Mouse (Mus musculus) forebrain, embryonic 12.5 days (tissue): ENCODE measurements around the gene Dus3l. TPM values are rescaled to one million over a fixed set of nuclear protein-coding genes. Genes with fewer than 3 reads are reported as not detected.

Experiments
- ATAC-seq: fragments of 200-750 bp; cut with Nextera tagmentation; 2 replicates; pipeline ENCODE4 v1.8.0; 2017; ENCODE audit warnings: moderate TSS enrichment; ENCODE audit not compliant: low FRiP score
- H3K27ac ChIP-seq: fragments of 300-500 bp; sonication (generic); 2 replicates; pipeline ENCODE4 v1.5.1; 2016; ENCODE audit warnings: mild to moderate bottlenecking
- H3K27me3 ChIP-seq: fragments of 300-500 bp; sonication (generic); 2 replicates; pipeline ENCODE4 v1.6.1; 2016; ENCODE audit warnings: mild to moderate bottlenecking
- H3K36me3 ChIP-seq: fragments of 300-500 bp; sonication (generic); replicated peaks from 2 replicates; pipeline ENCODE4 v1.6.1; 2016; ENCODE audit warnings: mild to moderate bottlenecking
- H3K4me1 ChIP-seq: fragments of 300-500 bp; sonication (generic); 2 replicates; pipeline ENCODE4 v1.6.1; 2016
- H3K4me2 ChIP-seq: fragments of 300-500 bp; sonication (generic); 2 replicates; pipeline ENCODE4 v1.6.1; 2016; ENCODE audit warnings: mild to moderate bottlenecking, moderate library complexity
- H3K4me3 ChIP-seq: fragments of 300-500 bp; sonication (generic); replicated peaks from 2 replicates; pipeline ENCODE4 v1.5.1; 2016; ENCODE audit warnings: mild to moderate bottlenecking
- H3K9ac ChIP-seq: fragments of 300-500 bp; sonication (generic); 2 replicates; pipeline ENCODE4 v1.6.1; 2016; ENCODE audit warnings: mild to moderate bottlenecking
- H3K9me3 ChIP-seq: fragments of 300-500 bp; sonication (generic); 2 replicates; pipeline ENCODE4 v1.6.1; 2016
- WGBS: fragments of 180-500 bp; shearing (Covaris S2); methylation state at CpG from one replicate; pipeline ENCODE4 v1.1.7; 2016; 5-methylcytosine and 5-hydroxymethylcytosine counted together
- polyA plus RNA-seq: library from polyadenylated mRNA; unstranded; fragments of >200 nt; fragmentation: Nextera tagmentation; extraction: Ambion mirVana; gene quantifications from 2 replicates; pipeline ENCODE4 v1.2.1, GENCODE M21; 2016

The Dus3l gene
- polyA plus RNA-seq, 1 experiment from 2014 or later, result 49.4 TPM

DNA sequence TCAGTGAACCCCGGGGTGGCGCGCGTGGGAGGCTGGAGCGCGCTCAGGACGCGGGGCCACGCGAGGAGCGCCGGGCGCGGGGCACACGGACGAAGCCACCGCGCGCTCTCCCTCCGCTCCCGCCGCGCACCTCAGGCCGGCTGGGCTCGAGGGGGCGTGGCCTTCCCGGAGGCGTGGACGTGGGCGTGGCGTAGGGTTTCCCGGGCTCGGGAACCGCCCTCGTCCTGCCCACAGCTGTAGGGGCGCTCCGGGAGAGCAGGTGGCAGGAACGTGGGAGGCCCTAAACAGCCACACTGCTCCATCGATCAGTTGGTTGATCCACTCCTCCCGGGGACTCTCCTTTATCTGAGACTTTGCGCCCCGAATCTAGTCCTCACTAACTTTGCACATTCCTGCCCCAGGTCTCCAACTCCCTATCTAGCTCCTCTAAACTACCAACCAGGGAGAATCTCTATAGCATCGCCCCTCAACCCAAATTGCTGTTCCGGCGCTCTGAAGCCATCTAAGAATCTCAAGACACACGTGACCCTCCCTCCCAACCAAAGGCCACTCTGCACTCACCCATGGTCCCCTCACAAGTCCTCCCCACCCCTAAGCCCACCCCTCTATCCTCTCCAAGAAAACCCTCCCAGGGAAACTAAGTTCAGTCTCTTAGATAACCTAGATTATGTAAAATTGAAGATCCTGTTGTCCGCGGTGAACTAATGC is 7.0 kb upstream of the Dus3l start, which contains the start of gene Nrtn:
TSS of gene Nrtn (minus strand) at position 115 of the 708 bp plus-strand sequence.
- peaks cover 89% of the 10 kb centered on the region for H3K27me3 ChIP-seq
- no peak within 1 kb of the TSS for H3K27ac ChIP-seq
- H3K9me3 ChIP-seq, result no peaks in the 10 kb centered on the region
- H3K36me3 ChIP-seq, result no peaks in the 10 kb centered on the region
- H3K4me2 ChIP-seq, result peak within 1 kb of the TSS; percentile 93
- peaks cover 29% of the 10 kb centered on the region for H3K4me1 ChIP-seq
- peak within 1 kb of the TSS; percentile 59 for H3K9ac ChIP-seq
- ATAC-seq, result peak; percentile 55
- H3K4me3 ChIP-seq, result peak within 1 kb of the TSS; percentile 45
- under 1% methylated on average over 45 of the region's 48 CpGs for WGBS

DNA sequence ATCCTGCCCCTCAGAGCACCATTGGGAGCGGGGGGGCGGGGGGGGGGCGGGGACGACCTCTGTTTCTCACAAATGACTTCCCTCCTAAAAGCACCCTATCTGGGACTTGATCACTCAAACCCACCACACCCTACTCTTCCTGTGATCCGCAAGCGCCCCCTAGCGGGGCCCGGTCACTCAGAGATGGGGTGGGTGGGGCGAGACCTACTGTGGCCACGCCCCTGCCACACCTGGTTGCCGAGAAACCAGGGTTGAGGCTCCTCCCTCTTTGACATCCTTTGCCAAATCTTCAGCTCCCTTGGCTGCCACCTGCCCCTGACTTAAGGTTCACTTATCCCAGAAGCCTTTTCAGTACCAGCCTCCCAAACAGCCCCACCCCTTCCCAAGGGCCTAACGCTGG is 6.4 kb upstream of the Dus3l start:
- Histone ChIP-seq H3K9me3 (no peaks in the 10 kb centered on the region), H3K27me3 (peaks cover 84% of the 10 kb centered on the region), H3K4me3 (no peak overlapping the region), H3K36me3 (no peaks in the 10 kb centered on the region), H3K27ac (no peak overlapping the region), H3K4me1 (peaks cover 34% of the 10 kb centered on the region), H3K9ac (no peak overlapping the region), H3K4me2 (peak overlapping the region; percentile 93)
- WGBS, result 6% methylated on average over 12 of the region's 12 CpGs
- ATAC-seq, result no peak

DNA sequence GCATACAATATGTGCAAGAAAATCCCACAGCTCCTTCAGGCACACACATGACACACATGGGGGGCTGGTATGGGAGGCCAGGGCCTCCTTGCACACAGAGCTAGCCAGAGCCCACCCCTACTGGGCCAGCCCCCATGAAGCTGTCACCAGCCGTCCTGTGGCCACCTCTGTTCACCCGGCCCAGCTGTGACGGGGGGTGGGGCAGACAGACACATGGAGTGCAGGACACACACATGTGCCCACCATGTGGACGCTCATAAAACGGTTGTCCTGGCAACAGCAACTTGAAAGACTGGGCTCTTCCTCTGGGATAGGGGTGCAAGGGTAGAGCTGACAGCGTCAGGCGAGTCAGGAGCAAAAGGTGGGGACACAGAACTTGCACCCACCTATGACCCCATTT is 5.3 kb upstream of the Dus3l start:
- Histone ChIP-seq H3K27ac (no peak overlapping the region), H3K27me3 (peaks cover 72% of the 10 kb centered on the region), H3K4me3 (no peak overlapping the region), H3K36me3 (no peaks in the 10 kb centered on the region), H3K9ac (no peak overlapping the region), H3K4me2 (no peak overlapping the region), H3K4me1 (peaks cover 32% of the 10 kb centered on the region), H3K9me3 (no peaks in the 10 kb centered on the region)
- no peak for ATAC-seq
- 59% methylated on average over 7 of the region's 7 CpGs for WGBS

DNA sequence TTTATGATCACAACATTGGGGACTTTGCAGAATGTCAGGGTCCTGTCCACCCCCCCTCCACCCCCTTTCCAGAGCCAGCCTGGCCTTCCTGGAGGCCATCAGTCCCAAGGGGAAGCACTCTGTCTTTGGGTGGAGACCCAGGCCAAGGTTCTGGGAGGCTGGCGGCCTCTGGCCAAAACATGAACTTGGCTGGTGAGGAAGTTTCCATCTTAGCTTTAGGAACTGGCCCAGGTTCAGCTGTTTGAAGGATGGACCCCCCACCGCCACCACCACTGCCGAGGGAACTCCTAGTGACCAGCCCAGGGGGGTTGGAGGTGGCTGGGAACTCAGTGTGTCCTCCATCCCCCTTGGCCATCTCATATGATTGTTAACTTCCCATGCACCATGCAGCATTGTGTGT is 3.5 kb upstream of the Dus3l start:
- Histone ChIP-seq H3K9ac (no peak overlapping the region), H3K36me3 (no peaks in the 10 kb centered on the region), H3K4me3 (no peak overlapping the region), H3K4me1 (peaks cover 39% of the 10 kb centered on the region), H3K27ac (no peak overlapping the region), H3K27me3 (peaks cover 54% of the 10 kb centered on the region), H3K9me3 (no peaks in the 10 kb centered on the region), H3K4me2 (no peak overlapping the region)
- WGBS, result 77% methylated on average over 3 of the region's 3 CpGs
- no peak for ATAC-seq

DNA sequence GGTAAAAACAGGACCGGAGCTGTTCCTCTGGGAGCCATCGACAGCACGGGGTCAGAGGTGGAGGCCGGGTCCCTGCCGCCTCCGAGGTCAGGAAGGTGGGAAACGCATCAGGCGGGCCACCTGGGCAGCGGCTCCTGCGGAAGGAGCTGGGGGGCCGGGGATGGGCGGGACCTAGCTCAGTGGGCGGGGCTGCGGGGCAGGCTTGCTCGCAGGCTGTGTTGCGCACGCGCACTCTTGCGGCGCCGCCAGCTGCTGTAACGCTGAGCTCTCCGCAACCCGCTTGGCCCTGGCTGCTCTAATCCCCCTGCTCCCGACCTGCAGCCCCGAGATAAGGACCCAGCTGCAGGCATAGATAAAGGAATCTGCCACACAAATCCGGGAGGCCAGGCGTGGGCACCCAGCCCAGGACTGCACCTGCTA is 2.6 kb upstream of the Dus3l start:
- Histone ChIP-seq H3K4me3 (peak overlapping the region; percentile 45), H3K9me3 (no peaks in the 10 kb centered on the region), H3K27ac (peak overlapping the region; percentile 92), H3K4me1 (peaks cover 36% of the 10 kb centered on the region), H3K4me2 (peak overlapping the region; percentile 72), H3K27me3 (peaks cover 45% of the 10 kb centered on the region), H3K36me3 (peaks cover 6% of the 10 kb centered on the region), H3K9ac (peak overlapping the region; percentile 64)
- peak; percentile 59 for ATAC-seq
- under 1% methylated on average over 28 of the region's 28 CpGs for WGBS

DNA sequence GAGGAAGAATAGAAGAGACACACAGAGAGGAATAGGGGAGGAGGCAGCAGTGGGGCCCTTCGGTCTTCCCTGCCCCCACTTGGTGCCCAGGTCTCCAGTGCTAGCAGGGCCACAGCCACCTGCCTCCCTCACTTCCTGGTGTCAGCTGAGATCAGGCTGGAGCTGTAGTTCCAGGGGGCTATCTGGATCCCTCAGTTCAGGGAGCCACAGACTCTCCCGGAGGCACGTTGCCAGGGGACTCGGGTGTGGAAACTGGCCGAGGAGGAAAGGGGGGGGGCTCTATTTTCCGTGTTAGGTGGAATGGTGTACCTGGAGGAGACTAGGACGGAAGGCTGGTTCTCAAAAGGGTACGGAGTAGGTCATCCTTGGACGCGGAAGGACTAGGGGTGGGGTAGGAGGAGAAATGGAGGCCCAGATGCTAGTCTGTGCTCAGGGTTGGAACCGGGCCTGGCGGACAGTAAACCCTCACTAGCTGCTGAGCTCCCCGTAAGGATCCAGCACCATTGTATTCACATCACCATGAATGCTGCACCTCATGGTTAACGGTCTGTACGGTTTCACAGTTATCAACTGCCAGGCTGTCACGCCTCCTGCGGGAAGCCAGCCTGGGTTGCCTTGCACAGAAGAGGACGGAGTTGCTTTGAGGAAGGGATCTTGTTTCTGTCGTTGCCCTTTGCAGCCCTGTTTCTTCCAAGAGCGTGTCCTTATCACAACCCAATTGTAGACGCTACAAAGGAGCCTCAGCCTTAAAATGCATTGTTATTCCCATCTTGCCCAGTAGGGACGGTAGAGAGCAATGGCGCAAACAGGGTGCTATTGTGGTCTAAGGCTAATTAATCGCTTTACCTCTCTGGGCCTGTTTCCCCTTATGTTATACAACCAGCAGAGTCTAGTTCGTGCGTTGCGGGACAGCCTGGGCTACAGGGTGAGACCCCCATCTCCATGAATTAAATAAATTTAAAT is 1.5 kb upstream of the Dus3l start:
- 48% methylated on average over 27 of the region's 27 CpGs for WGBS
- peaks cover 35% of the 10 kb centered on the region for H3K27me3 ChIP-seq
- H3K36me3 ChIP-seq, result peaks cover 16% of the 10 kb centered on the region
- H3K9ac ChIP-seq, result no peak overlapping the region
- H3K9me3 ChIP-seq, result no peaks in the 10 kb centered on the region
- no peak for ATAC-seq
- peak overlapping the region; percentile 72 for H3K4me2 ChIP-seq
- H3K4me3 ChIP-seq, result no peak overlapping the region
- H3K27ac ChIP-seq, result peak overlapping the region; percentile 92
- H3K4me1 ChIP-seq, result peaks cover 27% of the 10 kb centered on the region

DNA sequence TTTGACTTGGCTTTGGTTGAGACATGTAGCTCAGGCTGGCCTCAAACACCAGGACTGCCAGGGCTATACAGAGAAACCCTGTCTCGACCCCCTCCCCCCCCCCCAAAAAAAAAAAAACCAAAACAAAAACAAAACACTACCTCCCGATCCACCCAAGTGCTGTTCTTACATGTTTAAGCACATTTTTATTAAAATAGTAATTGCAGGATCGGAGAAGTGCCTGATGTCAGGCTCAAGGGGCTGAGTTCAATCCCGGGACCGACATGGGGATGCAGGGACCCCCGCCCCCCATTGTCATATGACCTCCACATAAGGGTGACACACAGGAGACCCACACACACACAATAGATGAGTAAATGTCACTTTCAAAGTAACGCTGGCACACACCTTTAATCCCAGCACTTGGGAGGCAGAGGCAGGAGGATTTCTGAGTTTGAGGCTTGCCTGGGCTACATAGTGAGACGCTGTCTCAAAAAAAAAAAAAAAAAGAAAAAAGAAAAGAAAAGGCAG is 761 bp upstream of the Dus3l start:
- peaks cover 24% of the 10 kb centered on the region for H3K36me3 ChIP-seq
- no peaks in the 10 kb centered on the region for H3K9me3 ChIP-seq
- peak overlapping the region; percentile 76 for H3K4me3 ChIP-seq
- peak overlapping the region; percentile 77; the same call in 1 of the 2 replicates for H3K4me2 ChIP-seq
- no peak for ATAC-seq
- peaks cover 28% of the 10 kb centered on the region for H3K27me3 ChIP-seq
- peaks cover 27% of the 10 kb centered on the region for H3K4me1 ChIP-seq
- whole genome bisulfite sequencing, result 78% methylated on average over 8 of the region's 8 CpGs
- no peak overlapping the region for H3K27ac ChIP-seq
- H3K9ac ChIP-seq, result no peak overlapping the region

DNA sequence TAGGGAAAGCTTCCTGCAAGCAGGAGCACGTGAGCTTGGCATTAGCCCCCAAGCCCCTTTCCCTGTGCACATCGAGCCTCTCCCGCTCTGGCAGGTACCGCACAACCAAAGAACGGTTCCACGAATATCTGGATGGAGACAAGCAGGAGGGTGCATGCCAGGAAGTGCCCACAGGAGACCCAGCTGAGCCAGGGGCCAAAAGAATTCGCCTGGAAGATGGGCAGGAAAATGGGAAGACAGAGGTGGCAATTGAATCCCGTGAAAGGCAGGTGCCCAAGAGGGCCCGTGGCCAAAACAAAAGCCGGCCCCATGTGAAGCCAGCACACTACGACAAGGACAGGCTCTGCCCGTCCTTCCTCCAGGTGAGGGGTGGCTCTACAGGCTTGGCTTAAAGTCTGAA is 874 bp downstream of the Dus3l start:
- WGBS, result 50% methylated on average over 12 of the region's 12 CpGs
- H3K9ac ChIP-seq, result peak overlapping the region; percentile 75
- H3K4me2 ChIP-seq, result peak overlapping the region; percentile 77
- peak; percentile 12; the same call in 1 of the 2 replicates for ATAC-seq
- H3K27ac ChIP-seq, result peak overlapping the region; percentile 96
- no peaks in the 10 kb centered on the region for H3K9me3 ChIP-seq
- H3K36me3 ChIP-seq, result peaks cover 39% of the 10 kb centered on the region
- peaks cover 12% of the 10 kb centered on the region for H3K27me3 ChIP-seq
- H3K4me3 ChIP-seq, result peak overlapping the region; percentile 76
- H3K4me1 ChIP-seq, result peaks cover 23% of the 10 kb centered on the region

DNA sequence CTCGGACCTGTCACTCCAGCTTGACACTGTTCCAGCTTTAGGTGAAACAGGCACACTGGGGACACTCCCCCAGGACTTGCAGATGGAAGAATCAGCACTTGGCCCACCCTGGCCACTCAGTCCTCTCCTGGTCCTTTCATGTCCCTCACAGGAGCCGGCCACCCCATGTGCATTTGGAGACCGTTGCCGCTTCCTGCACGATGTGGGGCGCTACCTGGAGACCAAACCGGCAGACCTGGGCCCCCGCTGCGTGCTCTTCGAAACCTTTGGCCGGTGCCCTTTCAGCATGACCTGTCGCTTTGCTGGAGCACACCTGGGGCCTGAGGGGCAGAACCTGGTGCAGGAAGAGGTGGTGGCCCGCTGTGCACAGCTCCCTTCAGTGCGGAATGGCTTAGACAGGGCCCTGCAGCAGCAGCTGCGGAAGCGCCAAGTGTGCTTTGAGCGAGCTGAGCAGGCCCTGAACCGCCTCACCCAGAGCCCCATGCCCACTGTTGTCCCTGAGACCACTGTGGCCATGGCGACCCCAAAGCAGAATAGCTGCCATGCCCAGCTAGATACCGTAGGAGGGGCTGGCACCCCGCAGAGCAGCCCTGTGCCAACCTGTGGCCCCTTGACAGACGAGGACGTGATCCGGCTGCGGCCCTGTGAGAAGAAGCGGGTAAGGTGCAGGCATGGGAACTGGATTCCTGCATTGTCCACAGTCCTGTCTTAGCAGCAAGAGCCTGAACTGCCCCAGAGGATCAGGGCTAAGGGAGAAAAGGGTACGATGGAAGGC is 2.3 kb downstream of the Dus3l start:
- 95% methylated on average over 27 of the region's 27 CpGs for WGBS
- Histone ChIP-seq H3K9ac (no peak overlapping the region), H3K4me1 (peaks cover 18% of the 10 kb centered on the region), H3K4me3 (no peak overlapping the region), H3K27ac (no peak overlapping the region), H3K27me3 (no peaks in the 10 kb centered on the region), H3K36me3 (peaks cover 48% of the 10 kb centered on the region), H3K9me3 (no peaks in the 10 kb centered on the region), H3K4me2 (no peak overlapping the region)
- ATAC-seq, result no peak

DNA sequence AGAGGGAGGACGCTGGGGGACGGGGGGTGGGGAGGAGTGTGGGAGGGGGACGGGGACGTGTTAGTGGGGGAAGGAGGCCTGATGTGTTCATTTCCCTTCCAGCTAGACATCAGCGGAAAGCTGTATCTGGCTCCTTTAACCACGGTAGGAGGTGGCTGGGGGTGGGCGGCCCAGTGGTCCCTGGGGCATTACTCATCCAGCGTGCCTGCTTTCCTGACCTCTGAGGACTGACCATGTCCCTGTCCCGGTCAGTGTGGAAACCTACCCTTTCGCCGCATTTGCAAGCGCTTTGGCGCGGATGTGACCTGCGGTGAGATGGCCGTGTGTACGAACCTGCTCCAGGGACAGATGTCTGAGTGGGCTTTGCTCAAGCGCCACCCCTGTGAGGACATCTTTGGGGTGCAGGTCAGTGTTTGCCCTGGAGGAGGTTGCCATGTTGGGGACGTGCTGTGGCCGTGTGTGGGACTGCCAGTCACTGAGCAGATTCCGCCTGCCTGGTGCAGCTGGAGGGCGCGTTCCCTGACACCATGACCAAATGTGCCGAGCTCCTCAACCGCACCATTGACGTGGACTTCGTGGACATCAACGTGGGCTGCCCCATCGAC is 3.1 kb downstream of the Dus3l start:
- no peak for ATAC-seq
- Histone ChIP-seq H3K36me3 (peaks cover 48% of the 10 kb centered on the region), H3K4me1 (peaks cover 12% of the 10 kb centered on the region), H3K9me3 (no peaks in the 10 kb centered on the region), H3K4me2 (no peak overlapping the region), H3K27ac (no peak overlapping the region), H3K4me3 (no peak overlapping the region), H3K9ac (no peak overlapping the region), H3K27me3 (no peaks in the 10 kb centered on the region)
- 93% methylated on average over 29 of the region's 29 CpGs for WGBS

DNA sequence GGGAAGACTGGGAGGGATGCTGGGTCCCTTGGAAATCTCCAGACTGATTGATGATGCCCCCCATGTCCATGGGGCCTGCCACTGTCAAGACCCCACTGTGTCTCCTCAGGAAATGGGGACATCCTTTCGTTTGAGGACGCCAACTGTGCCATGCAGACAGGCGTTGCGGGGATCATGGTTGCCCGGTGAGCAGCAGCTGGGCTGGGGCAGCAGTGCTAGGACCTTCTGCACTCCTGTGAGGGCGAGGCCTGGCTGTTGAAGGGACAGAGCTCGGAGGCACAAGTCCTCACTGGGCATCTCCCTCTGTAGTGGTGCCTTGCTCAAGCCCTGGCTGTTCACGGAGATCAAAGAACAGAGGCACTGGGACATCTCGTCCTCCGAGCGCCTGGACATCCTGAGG is 4.4 kb downstream of the Dus3l start:
- H3K27me3 ChIP-seq, result no peaks in the 10 kb centered on the region
- H3K36me3 ChIP-seq, result peaks cover 48% of the 10 kb centered on the region
- ATAC-seq, result no peak
- H3K27ac ChIP-seq, result no peak overlapping the region
- no peak overlapping the region for H3K4me3 ChIP-seq
- H3K4me1 ChIP-seq, result peaks cover 7% of the 10 kb centered on the region
- no peak overlapping the region for H3K4me2 ChIP-seq
- H3K9me3 ChIP-seq, result no peaks in the 10 kb centered on the region
- WGBS, result 94% methylated on average over 11 of the region's 11 CpGs
- no peak overlapping the region for H3K9ac ChIP-seq
